Mouse (Mus musculus) urinary bladder, postnatal 4 days (tissue): ENCODE data around the gene Esrra.
A peak's percentile ranks its signal among the peaks of the same experiment; 100 is the strongest.
"Not testable (repeated sequence)": the region's sequence is repeated elsewhere in the genome, so short reads cannot be mapped to it uniquely, and the experiment has no call there.

Experiments used
- DNase-seq, 2 experiments: peaks; one replicate each; pipeline ENCODE4 v3.0.0; 2021 to 2022; ENCODE audit warnings: low spot score in 2 of 2

Esrra gene

GRCm38 (mm10) chr19:6903031-6903430, 18.6 kb downstream of the Esrra start:
- no peak for DNase-seq

DNA sequence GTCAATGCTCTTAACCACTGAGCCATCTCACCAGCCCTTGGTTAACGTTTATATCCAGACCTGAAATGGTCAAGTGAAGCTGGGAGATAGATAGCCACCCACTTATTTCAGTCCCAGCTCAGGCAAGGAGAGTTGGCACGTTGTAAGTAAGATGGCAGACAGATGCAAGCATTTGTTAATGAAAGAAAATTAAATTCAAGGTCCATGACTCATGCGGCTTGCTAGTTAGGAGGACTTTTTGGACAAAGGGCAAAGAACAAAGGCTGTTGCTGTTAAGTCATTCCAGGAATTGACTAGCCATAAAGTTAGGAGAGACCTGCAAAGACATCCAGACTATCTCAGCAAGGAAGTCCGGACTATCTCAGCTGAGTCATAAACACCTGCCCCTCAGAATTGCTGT, 22.0 kb downstream of the Esrra start:
- DNase-seq: no peak

- DNase-seq: not testable (repeated sequence)
These were observed 25.9 kb downstream of the Esrra start for GRCm38 (mm10) chr19:6895608-6896305.

DNA sequence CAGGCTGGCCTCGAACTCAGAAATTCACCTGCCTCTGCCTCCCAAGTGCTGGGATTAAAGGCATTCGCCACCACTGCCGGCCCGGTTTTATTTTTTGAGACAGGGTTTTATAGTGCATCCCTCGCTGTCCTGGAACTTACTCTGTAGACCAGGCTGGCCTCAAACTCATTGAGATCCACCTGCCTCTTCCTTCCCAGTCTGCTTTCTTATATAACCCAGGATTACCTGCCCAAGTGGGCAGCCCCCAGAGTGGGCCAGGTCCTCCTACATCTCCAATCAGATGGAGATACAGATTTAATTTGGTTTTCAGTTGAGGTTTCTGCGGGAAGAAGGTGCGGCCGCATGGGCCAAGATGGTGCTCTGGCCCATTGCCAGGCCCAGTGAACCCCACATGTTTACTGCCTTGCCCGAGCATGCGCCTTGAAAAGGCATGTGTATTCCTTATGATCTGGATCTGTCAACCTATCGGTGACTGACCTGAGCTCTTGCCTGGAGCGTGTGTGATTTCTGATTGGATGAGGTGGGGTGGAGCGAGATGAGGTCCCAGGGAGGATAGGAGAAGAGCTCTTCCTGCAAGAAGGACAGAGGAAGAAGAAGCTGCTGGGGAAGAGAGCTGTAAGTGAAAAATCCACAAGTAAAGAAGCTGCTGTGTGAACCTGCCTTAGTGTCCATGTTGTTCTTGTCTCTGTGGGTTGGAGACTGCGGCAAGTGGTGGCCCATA, 27.7 kb downstream of the Esrra start:
- no peak for DNase-seq

- no peak for DNase-seq
These were observed 29.1 kb downstream of the Esrra start for GRCm38 (mm10) chr19:6892512-6892911.

GRCm38 (mm10) chr19:6877965-6878364, 43.6 kb downstream of the Esrra start:
- no peak for DNase-seq

DNA sequence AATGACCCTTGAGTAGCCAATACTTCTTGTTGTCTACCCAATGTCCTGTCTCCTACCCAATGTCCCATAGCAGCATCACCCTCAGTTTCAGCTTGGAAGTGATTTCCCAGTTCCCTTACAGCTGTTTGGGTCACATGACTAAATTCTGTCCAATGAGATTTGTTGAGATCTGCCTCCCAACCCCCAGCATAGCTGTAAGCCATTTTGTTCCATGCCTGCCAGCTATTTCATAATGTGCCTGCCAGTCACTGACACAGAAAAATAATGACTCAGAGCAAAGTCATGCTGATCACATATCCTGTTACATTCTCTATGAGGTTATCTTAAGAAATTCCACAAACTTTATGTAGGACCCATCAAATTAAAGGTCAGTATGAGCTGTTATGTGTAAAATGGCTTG, 44.8 kb downstream of the Esrra start:
- DNase-seq: no peak

DNA sequence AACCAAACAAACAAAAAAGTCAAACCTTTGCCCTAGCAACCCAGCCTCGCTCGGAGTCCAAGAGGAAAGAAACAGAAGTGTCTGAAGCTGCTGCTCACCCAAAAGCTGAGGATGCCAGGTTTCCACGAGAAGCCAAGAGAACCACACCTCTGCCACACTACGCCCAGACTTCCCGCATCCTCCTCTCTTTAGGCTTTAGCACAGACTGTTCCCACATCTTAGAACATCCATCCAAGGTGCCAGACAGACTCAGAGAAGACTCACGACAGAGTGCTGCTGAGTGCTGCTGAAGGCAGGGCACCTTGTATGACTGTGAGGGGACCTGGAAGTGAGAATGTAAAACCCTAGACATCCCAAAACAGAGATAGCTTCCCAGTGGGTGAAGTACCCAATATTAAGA, 45.8 kb downstream of the Esrra start:
- DNase-seq: no peak

- no peak for DNase-seq
These were observed 47.4 kb downstream of the Esrra start for GRCm38 (mm10) chr19:6874257-6874656.

DNA sequence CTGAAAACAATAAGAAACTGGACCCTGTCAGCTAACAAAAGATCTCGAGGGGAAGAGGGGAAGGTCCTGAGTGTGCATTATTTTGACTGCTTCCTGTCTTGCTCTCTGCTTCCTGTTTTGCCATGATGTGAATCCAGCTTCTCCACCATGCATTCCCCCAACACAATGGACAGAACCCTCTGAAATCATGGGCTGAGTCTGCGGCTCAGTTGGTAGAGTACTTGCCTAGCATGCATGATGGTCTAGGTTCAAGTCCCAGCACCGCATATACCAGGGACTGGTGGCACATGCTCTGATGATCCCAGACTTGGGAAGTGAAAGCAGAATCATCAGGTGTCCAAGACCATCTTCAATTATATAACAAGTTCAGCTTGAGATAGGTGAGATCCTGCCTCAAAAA, 48.9 kb downstream of the Esrra start:
- DNase-seq: no peak

DNA sequence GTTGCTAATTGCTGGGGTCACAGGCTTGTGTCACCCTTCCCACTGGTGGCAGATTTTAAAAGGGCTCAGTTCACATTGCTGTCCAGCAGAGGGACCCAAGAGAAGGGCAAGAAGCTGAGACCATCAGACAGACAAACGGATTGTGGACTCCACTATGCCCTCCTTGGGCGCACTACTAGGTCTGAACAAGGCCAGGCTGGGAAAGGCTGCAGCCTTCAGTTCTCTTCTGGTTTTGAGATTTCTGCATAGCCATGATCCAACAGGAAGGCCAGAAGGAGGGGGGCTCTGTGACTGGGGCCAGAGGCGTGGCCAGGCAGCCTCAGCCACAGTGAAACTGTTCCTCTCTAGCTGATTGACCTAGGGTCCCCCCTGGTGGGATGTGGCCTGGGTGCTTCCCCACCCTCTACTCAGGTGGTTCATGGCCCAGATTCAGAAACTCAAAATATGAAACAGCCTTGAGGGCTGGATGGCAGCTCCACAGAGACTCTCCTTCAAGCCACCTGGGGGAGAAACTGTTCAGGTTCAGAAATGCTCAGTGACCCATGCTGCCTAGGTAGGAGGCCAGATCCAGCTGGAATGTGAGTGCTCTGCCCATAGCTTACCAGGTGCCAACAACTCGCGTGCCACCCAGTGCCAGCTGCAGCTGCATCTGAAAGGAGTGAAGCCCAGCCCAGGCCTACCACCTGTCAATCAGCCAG, 49.9 kb downstream of the Esrra start:
- DNase-seq: no peak

DNA sequence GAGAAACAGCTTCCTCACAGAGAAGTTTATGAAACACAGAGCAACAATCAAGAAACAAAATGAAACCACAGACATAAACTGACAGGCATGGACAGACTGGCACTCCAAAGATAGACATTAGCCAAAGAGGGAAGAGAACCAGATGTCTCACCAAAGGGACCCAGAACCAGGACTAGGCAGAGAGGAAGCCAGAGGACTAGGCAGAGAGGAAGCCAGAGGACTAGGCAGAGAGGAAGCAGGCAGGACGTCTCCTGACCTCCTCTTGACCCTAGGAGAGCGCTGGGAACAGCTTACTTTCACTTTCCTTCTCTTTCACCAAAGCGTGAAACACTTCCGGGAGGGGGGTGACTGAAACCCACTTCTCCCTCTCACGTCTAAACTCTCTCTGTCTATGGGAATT, 52.3 kb downstream of the Esrra start:
- DNase-seq: peak in 1 of 2 experiments; percentile 26

DNA sequence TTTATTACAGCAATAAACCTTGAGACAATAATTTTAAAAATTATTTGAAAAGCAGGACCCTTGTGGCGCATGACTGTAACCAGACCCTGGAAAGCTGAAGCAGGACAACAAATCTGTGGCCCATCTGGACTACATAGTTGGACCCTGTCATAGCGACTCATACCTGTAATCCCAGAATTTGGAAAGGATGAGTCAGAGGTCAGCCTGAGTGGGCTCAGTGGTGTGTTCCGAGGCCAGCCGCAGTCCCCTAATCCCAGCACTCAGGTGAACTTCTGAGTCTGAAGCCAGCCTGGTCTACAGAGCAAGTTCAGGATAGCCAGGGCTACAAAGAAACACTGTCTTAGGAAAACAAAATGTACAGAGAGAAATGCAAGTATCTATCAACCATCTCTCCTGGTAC, 60.2 kb downstream of the Esrra start:
- no peak for DNase-seq
